Mouse (Mus musculus) heart, postnatal 0 days (tissue): ENCODE data around the gene Mia2.

Experiments used
- CTCF ChIP-seq: IDR thresholded peaks from 2 replicates; pipeline ENCODE4 v1.5.1; 2016; ENCODE audit warnings: antibody characterized with exemption, control low read depth, low read depth
- EP300 ChIP-seq: IDR thresholded peaks from 2 replicates; pipeline ENCODE4 v1.6.1; 2016; ENCODE audit warnings: antibody characterized with exemption, low read depth

GRCm38 (mm10) chr12:59206208-59206999 lies 110.8 kb downstream of the Mia2 start:
- TF ChIP-seq EP300, result no peak
- TF ChIP-seq CTCF, result no peak
